Mouse (Mus musculus) gastrocnemius, postnatal 25 days (tissue): ENCODE data around the gene Rnf5. TPM values are rescaled to one million over a fixed set of nuclear protein-coding genes. Genes with fewer than 3 reads are reported as not detected.

ENCODE experiments used
- DNase-seq: peaks from one replicate; pipeline ENCODE4 v3.0.0; 2022
- total RNA-seq, 2 experiments: library from RNA; stranded (reverse); gene quantifications; 1 replicate in 1 of 2; 2 replicates in 1 of 2; pipeline ENCODE4 v1.2.3; 2021

Rnf5 gene
- total RNA-seq, 2 experiments from 2014 or later = 16.4 to 19.2 TPM

GRCm38 (mm10) chr17:34585877-34586771 is 17.4 kb downstream of the Rnf5 start:
- DNase-seq = no peak

- DNase-seq = no peak
Measured at GRCm38 (mm10) chr17:34585121-34585520, 18.4 kb downstream of the Rnf5 start.

GRCm38 (mm10) chr17:34583819-34584218 is 19.7 kb downstream of the Rnf5 start:
- DNase-seq = no peak

GRCm38 (mm10) chr17:34583397-34583796 is 20.1 kb downstream of the Rnf5 start:
- DNase-seq = no peak

- no peak for DNase-seq
Measured at GRCm38 (mm10) chr17:34582528-34582927, 21.0 kb downstream of the Rnf5 start.

- no peak for DNase-seq
Measured at GRCm38 (mm10) chr17:34578070-34578469, 25.4 kb downstream of the Rnf5 start.

GRCm38 (mm10) chr17:34576577-34576976 is 26.9 kb downstream of the Rnf5 start:
- DNase-seq = no peak

- no peak for DNase-seq
Measured at GRCm38 (mm10) chr17:34572361-34572760, 31.1 kb downstream of the Rnf5 start.

- no peak for DNase-seq
Measured at GRCm38 (mm10) chr17:34571875-34572274, 31.6 kb downstream of the Rnf5 start.

GRCm38 (mm10) chr17:34569919-34570318 is 33.6 kb downstream of the Rnf5 start:
- no peak for DNase-seq

- DNase-seq = no peak
Measured at GRCm38 (mm10) chr17:34568421-34568820, 35.1 kb downstream of the Rnf5 start.

GRCm38 (mm10) chr17:34567311-34567710 is 36.2 kb downstream of the Rnf5 start:
- no peak for DNase-seq

- peak; percentile 49 for DNase-seq
Measured at GRCm38 (mm10) chr17:34564796-34565195, 38.7 kb downstream of the Rnf5 start.

GRCm38 (mm10) chr17:34564003-34564421 is 39.5 kb downstream of the Rnf5 start, which contains the start of gene Notch4:
Notch4 (plus strand) TSS chr17:34564268.
- DNase-seq = peak; percentile 68

- DNase-seq = no peak
Measured at GRCm38 (mm10) chr17:34563354-34563753, 40.1 kb downstream of the Rnf5 start.

- no peak for DNase-seq
Measured at GRCm38 (mm10) chr17:34562595-34562994, 40.9 kb downstream of the Rnf5 start.

- DNase-seq = no peak
Measured at GRCm38 (mm10) chr17:34561200-34561599, 42.3 kb downstream of the Rnf5 start.

- no peak for DNase-seq
Measured at GRCm38 (mm10) chr17:34560438-34560837, 43.1 kb downstream of the Rnf5 start.

- DNase-seq = no peak
Measured at GRCm38 (mm10) chr17:34559895-34560294, 43.6 kb downstream of the Rnf5 start.

- DNase-seq = no peak
Measured at GRCm38 (mm10) chr17:34559116-34559515, 44.4 kb downstream of the Rnf5 start.

GRCm38 (mm10) chr17:34557411-34557810 is 46.1 kb downstream of the Rnf5 start:
- no peak for DNase-seq

GRCm38 (mm10) chr17:34556406-34556805 is 47.1 kb downstream of the Rnf5 start:
- DNase-seq = no peak

GRCm38 (mm10) chr17:34555483-34555882 is 48.0 kb downstream of the Rnf5 start:
- peak; percentile 46 for DNase-seq
